ENCODE assay signal across 19 mouse cellular contexts in genomic region chr4:139725421-139725820, GRCm38 (mm10).
A peak's percentile ranks its signal among the peaks of the same experiment; 100 is the strongest.
DNase-seq lines count a peak whose midpoint lies in the region; ATAC-seq and TF ChIP-seq lines count a peak whose summit lies in the region.
"Had no signal": no experiment of that assay in that cellular context is flagged by ENCODE, and none has a peak within 500 bp of the region (broad histone marks: within the 10 kb centered on the region; RNA-seq: fewer than 3 reads in every experiment).

No protein-coding gene starts in this region.

- 65% methylated on average over 15 of the region's 15 CpGs for WGBS in hindbrain, postnatal 0 days
- 61% methylated on average over 15 of the region's 15 CpGs for WGBS in hindbrain, embryonic 10.5 days
- 60% methylated on average over 15 of the region's 15 CpGs for WGBS in neural tube, embryonic 15.5 days
- WGBS in midbrain, embryonic 15.5 days, result 55% methylated on average over 15 of the region's 15 CpGs

- no peak overlapping the region for H3K4me2 ChIP-seq in hindbrain, postnatal 0 days (ENCODE audit: low read depth, low read length)
- no peak overlapping the region for H3K4me2 ChIP-seq in neural tube, embryonic 15.5 days
- H3K4me2 ChIP-seq in midbrain, embryonic 15.5 days, result no peak overlapping the region
- H3K4me2 ChIP-seq: heart, embryonic 15.5 days had no signal

- no peaks in the 10 kb centered on the region for H3K27me3 ChIP-seq in hindbrain, postnatal 0 days (ENCODE audit: insufficient read depth, low read length)
- H3K27me3 ChIP-seq in hindbrain, embryonic 10.5 days (ENCODE audit: insufficient read depth, poor library complexity, severe bottlenecking), result peaks cover 10% of the 10 kb centered on the region; the same call in 1 of the 2 replicates
- no peaks in the 10 kb centered on the region for H3K27me3 ChIP-seq in neural tube, embryonic 15.5 days (replicated peaks)
- no peaks in the 10 kb centered on the region for H3K27me3 ChIP-seq in midbrain, embryonic 15.5 days (replicated peaks)
- H3K27me3 ChIP-seq: embryonic facial prominence, embryonic 12.5 days had no signal

- DNase-seq in embryo, embryonic 10 days (ENCODE audit: low spot score), result peak; percentile 16
- DNase-seq in embryo, embryonic 10.5 days (ENCODE audit: low spot score), result no peak
- peak; percentile 37 for DNase-seq in hindbrain, postnatal 0 days (ENCODE audit: low spot score)
- no peak for DNase-seq in hindbrain, embryonic 10.5 days (ENCODE audit: low spot score)
- peak; percentile 21 for DNase-seq in neural tube, embryonic 10.5 days (ENCODE audit: extremely low spot score, low spot score)
- DNase-seq in gastrocnemius, postnatal 25 days, result no peak
- DNase-seq: adrenal gland, adult 2 months; adrenal gland, postnatal 25 days; B cell, adult 2 months; cerebellum, adult 2 months; heart, adult 18-20 months; heart, postnatal 14 days had no signal

- TF ChIP-seq CTCF in hindbrain, postnatal 0 days (IDR thresholded peaks at IDR 0.05; ENCODE audit: low read depth), result no peak

- no peak overlapping the region for H3K9ac ChIP-seq in hindbrain, postnatal 0 days (replicated peaks; ENCODE audit: low read length)
- H3K9ac ChIP-seq in neural tube, embryonic 15.5 days (replicated peaks), result no peak overlapping the region
- no peak overlapping the region for H3K9ac ChIP-seq in midbrain, embryonic 15.5 days
- H3K9ac ChIP-seq: embryonic facial prominence, embryonic 12.5 days; heart, embryonic 15.5 days had no signal

- peak; percentile 47; the same call in 1 of the 2 replicates for ATAC-seq in hindbrain, postnatal 0 days
- ATAC-seq in neural tube, embryonic 15.5 days (ENCODE audit: low FRiP score), result no peak
- no peak for ATAC-seq in midbrain, embryonic 15.5 days (replicated peaks)
- ATAC-seq: CD4-positive, CD25-positive, alpha-beta regulatory T cell, adult 4 months; hindbrain, embryonic 16.5 days had no signal

- no peak overlapping the region for H3K4me3 ChIP-seq in hindbrain, postnatal 0 days (ENCODE audit: low read length)
- H3K4me3 ChIP-seq in hindbrain, embryonic 10.5 days, result no peak overlapping the region
- no peak overlapping the region for H3K4me3 ChIP-seq in neural tube, embryonic 15.5 days (replicated peaks)
- no peak overlapping the region for H3K4me3 ChIP-seq in midbrain, embryonic 15.5 days
- H3K4me3 ChIP-seq: embryonic facial prominence, embryonic 12.5 days; heart, embryonic 15.5 days had no signal

- H3K9me3 ChIP-seq in hindbrain, postnatal 0 days (ENCODE audit: low read length), result 0 out of 2 replicates have a peak, but pooled peaks cover 2% of the 10 kb centered on the region
- peaks cover 5% of the 10 kb centered on the region; the same call in 1 of the 2 replicates for H3K9me3 ChIP-seq in hindbrain, embryonic 10.5 days
- no peaks in the 10 kb centered on the region for H3K9me3 ChIP-seq in neural tube, embryonic 15.5 days (replicated peaks)
- no peaks in the 10 kb centered on the region for H3K9me3 ChIP-seq in midbrain, embryonic 15.5 days
- H3K9me3 ChIP-seq: embryonic facial prominence, embryonic 12.5 days; heart, embryonic 15.5 days had no signal

- no peak overlapping the region for H3K27ac ChIP-seq in hindbrain, postnatal 0 days
- H3K27ac ChIP-seq in hindbrain, embryonic 10.5 days, result no peak overlapping the region
- no peak overlapping the region for H3K27ac ChIP-seq in neural tube, embryonic 15.5 days (replicated peaks)
- peak overlapping the region; percentile 50; the same call in 1 of the 2 replicates for H3K27ac ChIP-seq in midbrain, embryonic 15.5 days
- H3K27ac ChIP-seq: embryonic facial prominence, embryonic 12.5 days; heart, embryonic 15.5 days had no signal

- no peaks in the 10 kb centered on the region for H3K4me1 ChIP-seq in hindbrain, postnatal 0 days (ENCODE audit: insufficient read depth, low read length)
- peaks cover 18% of the 10 kb centered on the region for H3K4me1 ChIP-seq in hindbrain, embryonic 10.5 days (replicated peaks)
- no peaks in the 10 kb centered on the region for H3K4me1 ChIP-seq in neural tube, embryonic 15.5 days
- no peaks in the 10 kb centered on the region for H3K4me1 ChIP-seq in midbrain, embryonic 15.5 days
- H3K4me1 ChIP-seq: heart, embryonic 15.5 days had no signal

- no peaks in the 10 kb centered on the region for H3K36me3 ChIP-seq in hindbrain, postnatal 0 days (ENCODE audit: insufficient read depth, low read length)
- H3K36me3 ChIP-seq in hindbrain, embryonic 10.5 days, result no peaks in the 10 kb centered on the region
- no peaks in the 10 kb centered on the region for H3K36me3 ChIP-seq in neural tube, embryonic 15.5 days
- no peaks in the 10 kb centered on the region for H3K36me3 ChIP-seq in midbrain, embryonic 15.5 days (replicated peaks)
- H3K36me3 ChIP-seq: embryonic facial prominence, embryonic 12.5 days; heart, embryonic 10.5 days; heart, embryonic 15.5 days had no signal

Comparison
In these comparisons a context has a peak if more than half of its experiments do, and no peak if none do; other contexts are left out.
1. DNase-seq: peak in embryo, embryonic 10 days (single experiment), hindbrain, postnatal 0 days (single experiment) and neural tube, embryonic 10.5 days (single experiment); none in embryo, embryonic 10.5 days (single experiment), hindbrain, embryonic 10.5 days (single experiment) and gastrocnemius, postnatal 25 days (single experiment).